Mouse (Mus musculus): Measurements from ENCODE around the gene 1600002K03Rik.

- no peak for TF ChIP-seq CTCF (IDR thresholded peaks at IDR 0.05)
- no peak for TF ChIP-seq POLR2A (IDR thresholded peaks at IDR 0.05; ENCODE audit: insufficient read depth, low read depth, low read length)
- TF ChIP-seq EP300 (IDR thresholded peaks at IDR 0.05; ENCODE audit: insufficient read depth, low read depth, low read length): no peak
Observed at GRCm38 (mm10) chr10:80156002-80156751, 16.6 kb upstream of the 1600002K03Rik start.
